Mouse (Mus musculus) adrenal gland (tissue): ENCODE measurements around the gene Treml4.
"Not testable (repeated sequence)": the region's sequence is repeated elsewhere in the genome, so short reads cannot be mapped to it uniquely, and the experiment has no call there.

Source experiments
- intact Hi-C: fragments of 180-260 bp; cut with DNase I; formaldehyde crosslinking; loops from one replicate; pipeline ENCODE4 v1.15.1; 2025

The Treml4 gene

DNA sequence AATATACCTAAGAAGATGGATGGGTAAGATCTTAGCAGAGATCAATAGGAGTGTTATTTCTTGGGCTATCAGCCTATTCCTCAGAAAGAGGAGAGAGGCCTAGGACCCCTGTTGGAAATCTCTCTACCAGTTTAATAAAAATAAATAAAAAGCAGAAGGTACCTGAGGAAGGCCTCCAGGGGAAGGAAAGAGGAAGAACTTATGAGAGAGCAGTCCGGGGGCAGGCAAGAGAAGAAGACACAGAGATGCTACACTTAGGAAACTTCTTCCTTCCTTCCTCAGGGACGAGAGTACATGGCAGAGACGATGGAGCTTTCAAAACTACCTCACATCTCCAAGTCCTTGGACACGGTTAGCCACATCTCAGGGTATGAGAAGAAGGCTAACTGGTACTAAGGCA lies 10.0 kb downstream of the Treml4 start:
- intact Hi-C loops, result no loop called here

DNA sequence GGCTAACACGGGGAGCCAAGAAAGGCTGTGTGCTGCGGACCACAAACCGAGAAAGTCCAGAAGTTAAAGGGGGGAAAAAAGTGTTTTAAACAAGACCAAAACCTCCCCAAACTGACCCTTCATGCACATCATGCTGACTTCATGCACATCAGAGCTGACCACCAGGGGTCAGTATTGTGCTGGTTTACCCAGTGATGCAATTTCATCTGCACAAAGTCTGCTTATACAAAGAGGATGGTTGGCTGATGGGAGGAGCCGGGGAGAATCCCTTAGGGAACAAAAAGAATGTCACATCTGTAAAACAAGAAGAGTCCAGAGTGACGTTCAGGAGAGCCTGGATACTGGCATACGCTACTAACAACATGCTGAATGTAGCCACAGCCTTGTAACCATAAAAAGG lies 10.8 kb downstream of the Treml4 start:
- intact Hi-C loops, result loop anchor here (1.0 kb wide), 1 partner anchor 62 kb away; no protein-coding TSS in a partner anchor

DNA sequence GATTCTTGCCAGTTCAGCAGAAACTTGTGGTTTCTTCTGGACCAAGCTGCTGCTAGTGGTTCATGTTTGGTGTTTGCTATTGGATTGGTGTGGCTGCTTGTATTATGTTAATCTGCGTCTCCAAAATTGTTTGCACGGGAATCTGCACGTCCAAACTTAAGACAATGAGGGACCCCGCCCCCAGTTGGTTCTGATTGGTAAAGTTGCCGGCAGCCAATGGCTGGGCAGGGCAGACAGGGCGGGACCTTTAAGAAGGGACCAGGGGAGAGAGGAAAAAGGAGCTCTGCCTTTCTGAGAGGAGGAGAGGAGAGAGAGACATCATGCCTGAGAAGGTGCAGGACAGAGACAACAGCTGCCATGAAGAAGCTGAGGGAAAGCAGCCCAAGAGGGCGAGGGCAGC lies 11.6 kb downstream of the Treml4 start:
- intact Hi-C loops, result loop anchor here (1.0 kb wide), 1 partner anchor 62 kb away; no protein-coding TSS in a partner anchor

DNA sequence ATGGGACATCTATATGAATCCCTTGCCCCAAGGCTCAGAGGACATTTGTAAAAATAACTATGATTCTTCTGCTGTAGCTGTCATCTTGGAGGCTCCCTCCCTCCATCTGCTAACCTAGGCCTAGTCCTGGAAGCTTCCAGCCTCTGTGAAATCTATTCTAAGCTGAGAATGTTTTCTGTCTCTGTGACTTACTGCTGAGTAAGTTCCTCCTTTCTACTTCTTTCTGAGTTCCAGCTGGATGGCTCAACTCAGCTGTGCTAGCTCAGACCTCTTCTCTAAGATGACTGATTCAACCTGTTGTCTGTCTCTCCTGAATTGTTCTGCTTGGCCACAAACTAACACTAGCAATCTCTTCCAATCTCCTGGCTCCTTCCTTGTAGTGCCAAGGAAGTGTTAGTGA lies 14.3 kb downstream of the Treml4 start:
- intact Hi-C loops, result no loop called here

DNA sequence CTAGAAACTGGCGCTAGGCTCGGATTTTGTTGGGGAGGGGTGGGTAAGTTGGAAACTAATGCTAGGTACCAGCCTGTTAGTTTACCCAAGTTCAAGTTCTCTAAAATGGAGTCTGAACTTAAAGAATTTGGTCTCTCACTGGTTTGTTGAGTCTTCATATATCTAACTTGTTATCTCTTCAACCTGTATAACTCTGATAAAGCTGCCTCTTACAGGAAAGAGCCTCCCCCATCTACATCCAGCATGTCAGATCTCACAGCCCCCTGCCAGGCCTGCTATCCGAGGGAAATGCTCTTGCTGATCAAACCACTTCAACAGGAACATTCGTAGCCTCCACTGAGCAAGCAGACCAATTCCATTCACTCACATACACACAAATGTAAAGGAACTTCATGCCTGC lies 14.9 kb downstream of the Treml4 start:
- intact Hi-C loops, result no loop called here

DNA sequence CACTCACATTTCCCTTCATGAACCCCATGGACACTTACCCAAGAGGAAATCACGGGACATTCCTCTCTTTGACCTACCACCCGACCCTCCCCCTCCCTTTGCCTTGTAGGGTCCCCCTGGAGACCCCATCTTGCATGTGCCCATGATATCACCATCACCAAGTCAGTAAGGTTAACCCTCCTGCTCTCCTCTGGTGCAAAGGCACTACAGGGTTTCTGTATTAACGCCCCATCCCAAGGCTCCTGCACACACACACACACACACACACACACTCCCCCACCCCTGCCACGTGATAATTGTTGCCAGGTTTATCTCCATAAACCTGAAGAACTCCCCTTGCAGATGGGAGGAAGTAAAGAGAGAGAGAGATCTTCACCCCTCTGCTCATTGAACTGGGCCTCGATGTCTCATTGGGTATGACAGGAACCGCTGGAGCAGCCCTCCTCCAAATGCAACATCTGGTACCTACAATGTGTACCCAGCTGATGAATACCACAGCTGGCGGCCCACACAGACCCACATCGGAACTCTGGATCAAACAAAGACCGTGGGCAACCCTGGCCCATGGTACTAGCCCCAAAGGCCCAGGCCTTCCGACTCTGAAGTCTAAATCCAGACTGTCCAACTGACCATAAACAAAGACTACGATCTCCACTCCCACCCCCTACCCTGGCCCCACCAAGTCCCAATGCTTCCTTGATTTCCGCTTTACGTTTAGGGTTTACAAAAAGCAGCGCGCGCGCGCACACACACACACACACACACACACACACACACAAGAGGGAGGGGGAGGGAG lies 17.0 kb downstream of the Treml4 start:
- intact Hi-C loops, result no loop called here

DNA sequence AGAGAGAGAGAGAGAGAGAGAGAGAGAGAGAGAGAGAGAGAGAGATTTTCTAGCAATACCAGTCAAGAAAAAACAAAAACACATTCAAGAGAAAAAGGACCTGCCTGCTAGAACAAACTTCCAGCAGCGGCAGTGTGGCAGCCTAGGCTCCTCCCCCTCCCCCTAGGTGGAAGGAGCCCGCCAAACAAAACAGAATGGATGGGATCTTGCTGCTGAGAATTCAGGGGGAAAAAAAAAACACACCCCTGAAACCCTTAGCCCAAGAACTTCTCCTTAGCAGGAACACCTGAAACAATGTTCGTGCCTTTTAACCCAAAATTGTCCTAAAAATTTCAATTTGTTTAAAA lies 17.6 kb downstream of the Treml4 start:
- intact Hi-C loops, result no loop called here

DNA sequence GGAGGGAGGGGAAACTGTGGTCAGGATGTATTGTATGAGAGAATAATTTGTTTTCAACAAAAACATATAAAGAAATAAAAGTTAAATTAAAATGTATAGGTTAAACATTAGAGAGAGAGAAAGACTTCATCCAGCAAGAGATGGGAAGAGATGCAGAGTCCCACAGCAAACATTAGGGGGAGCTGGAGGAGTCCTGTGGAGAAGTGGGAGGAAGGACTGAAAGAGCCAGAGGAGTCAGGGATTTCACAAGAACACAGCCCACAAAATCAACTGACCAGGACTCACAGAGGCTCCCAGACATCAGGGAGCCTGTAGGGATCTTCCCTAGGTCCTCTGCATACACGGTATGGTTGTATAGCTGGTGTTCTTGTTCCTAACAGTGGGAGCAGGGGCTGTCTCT lies 22.7 kb downstream of the Treml4 start:
- intact Hi-C loops, result no loop called here

DNA sequence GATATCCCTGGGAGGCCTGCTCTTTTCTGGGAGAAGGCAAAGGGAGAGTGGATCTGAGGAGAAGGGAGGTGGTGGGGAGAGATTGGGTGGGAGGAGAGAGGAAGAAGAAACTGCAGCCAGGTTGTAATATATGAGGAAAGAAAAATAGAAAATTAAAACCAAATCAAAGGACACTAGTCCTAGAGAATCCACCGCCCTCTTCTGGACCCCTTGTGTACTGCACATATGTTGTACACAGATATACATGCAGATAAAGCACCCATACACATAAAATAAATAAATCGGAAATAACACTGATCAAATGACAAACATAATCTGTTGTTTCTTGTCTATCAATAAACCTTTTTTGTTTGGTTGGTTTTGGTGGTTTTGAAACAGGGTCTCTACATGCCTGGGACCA lies 23.2 kb downstream of the Treml4 start:
- intact Hi-C loops, result no loop called here

DNA sequence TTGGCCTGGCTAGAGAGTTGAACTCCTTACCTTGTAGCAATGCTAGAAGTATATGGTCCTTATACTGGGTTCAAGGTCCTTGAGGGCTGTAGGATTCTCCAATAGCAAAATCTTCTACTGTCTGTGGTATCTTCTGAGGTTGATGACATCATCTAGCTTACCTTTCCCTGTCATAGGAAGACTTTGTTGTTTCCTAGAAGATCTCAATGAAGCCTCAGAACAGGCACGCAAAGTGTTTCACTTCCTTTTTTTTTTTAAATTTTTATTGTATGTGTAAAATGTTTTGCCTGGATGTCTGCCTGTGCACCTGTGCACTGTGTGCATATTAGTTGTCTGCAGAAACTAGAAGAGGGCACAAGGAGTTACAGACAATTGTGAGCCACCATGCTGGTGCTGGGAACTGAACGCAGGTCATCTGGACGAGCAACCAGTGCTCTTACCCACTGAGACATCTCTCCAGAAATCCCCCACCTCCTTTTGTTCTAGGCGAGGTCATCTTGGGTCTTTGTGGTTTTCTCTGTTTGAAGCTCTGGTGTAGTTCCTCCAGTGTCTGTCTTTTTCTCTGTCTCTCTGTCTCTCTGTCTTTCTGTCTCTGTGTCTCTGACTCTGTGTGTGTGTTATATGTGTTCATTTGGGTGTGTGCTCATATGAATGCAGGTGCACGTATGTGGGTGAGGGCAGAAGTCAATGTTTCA lies 29.6 kb downstream of the Treml4 start:
- intact Hi-C loops, result no loop called here

DNA sequence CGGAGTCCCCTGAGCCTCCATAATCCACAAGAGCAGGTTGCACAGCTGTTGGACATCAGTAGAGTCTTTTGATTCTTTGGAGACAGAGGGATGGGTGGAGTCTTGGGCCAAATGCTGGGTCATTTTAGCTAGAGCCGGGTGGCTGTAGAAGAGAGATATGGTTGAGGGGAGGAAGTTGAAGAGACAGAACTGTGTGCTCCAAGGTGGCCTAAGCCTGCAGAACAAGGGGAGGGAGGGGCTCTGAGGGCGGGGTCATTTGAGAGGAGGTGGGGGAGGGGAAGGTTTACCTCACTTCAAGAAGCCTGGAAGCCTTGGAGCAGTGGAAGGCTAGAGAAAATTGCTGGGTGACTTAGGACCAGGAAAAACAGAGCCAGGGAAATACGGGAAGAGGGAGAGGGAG lies 35.1 kb downstream of the Treml4 start, which contains the start of gene Treml2:
Treml2 (plus strand) TSS at position 296 of the 400 bp plus-strand sequence.
- intact Hi-C loops, result no loop called here

DNA sequence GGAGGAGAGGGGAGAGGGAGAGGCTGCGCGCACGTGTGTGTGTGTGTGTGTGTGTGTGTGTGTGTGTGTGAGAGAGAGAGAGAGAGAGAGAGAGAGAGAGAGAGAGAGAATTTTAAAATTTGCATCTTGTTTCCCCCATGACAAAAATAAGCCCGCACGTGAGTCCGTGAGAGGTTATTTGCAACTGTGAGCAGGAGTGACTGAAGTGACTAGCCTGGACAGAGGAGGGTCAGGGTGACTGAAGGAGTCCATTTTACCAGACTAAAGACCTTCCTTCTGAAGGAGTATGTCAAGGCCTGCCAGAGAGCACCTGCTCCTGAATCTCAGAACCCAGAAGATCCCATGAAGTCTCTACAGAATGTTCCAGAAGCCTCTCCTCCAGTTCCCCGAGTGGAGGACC lies 35.7 kb downstream of the Treml4 start:
- intact Hi-C loops, result no loop called here

DNA sequence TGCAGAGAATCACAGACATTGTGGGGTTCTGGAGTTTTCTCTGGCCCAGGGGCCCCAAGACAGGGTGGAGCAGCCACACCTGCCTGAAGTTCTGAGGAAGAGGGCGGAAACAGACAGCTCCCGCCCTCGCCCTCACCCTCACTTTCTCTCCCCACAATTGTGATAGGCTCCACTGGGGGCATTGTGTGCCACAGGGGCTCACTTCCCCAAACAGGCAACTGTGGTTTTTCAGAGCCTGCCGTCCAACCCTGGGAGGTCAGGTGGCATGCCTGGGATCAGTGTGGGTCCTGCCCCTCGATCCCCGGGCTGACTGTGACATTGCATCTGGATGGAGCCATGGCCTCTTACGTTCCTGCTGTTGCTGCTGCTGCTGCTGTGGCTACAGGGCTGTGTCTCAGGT lies 36.1 kb downstream of the Treml4 start:
- intact Hi-C loops, result no loop called here

DNA sequence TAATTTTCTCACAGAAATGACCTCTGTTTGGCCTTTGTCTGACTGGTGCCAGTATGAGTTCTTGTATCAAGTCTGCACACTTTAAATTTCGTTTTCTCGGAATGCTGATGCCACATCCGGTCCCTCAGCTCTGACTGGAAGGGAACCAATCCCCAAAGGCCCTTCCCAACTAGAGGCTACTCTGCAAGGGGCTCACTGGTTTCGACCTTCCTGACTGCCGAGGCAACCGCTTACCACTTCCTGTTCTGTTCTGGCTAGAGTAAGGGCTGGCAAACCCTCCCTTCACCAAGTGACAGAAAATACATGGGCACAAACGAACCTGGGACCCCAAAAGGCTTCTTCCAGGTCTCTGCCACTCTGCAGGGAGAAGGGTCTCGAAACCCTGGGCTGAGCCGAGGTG lies 36.8 kb downstream of the Treml4 start:
- intact Hi-C loops, result no loop called here

DNA sequence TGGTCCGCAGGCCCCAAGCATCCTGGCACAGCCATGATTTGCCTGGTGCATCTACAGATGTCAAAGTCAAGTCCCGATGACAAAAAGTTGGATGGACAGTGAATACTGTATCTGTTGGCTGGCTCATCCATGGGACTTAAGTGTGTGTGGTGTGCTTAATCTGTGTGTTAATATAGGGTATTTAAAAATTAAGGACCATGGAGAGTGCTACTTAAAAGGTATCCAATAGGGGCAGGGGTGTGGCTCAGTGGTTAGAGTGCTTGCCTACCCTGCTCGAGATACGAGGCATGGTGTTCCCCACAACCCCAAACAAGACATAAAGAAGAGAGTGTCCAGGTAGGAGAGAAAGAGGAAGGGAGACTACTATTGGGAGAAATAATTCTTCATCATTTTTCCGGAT lies 37.7 kb downstream of the Treml4 start:
- intact Hi-C loops, result no loop called here

DNA sequence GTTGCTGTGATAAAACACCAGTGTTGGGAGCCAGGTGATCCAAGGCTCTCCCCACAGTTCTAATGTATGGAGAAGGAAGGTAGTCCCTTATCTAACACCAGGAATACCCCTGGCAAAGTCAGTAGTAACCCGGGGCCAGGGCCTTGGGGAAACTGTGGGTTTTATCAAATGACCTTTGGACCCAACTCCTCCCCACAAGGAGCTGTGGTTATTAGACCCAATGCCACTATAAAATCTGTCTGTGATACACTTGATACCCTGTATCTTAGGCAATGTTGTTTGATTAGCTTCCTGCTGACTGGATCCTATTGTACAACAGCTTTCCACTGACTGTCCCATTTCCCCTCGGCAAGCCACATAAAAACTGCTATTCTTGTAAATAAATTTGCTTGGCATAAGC lies 48.0 kb downstream of the Treml4 start:
- intact Hi-C loops, result no loop called here

DNA sequence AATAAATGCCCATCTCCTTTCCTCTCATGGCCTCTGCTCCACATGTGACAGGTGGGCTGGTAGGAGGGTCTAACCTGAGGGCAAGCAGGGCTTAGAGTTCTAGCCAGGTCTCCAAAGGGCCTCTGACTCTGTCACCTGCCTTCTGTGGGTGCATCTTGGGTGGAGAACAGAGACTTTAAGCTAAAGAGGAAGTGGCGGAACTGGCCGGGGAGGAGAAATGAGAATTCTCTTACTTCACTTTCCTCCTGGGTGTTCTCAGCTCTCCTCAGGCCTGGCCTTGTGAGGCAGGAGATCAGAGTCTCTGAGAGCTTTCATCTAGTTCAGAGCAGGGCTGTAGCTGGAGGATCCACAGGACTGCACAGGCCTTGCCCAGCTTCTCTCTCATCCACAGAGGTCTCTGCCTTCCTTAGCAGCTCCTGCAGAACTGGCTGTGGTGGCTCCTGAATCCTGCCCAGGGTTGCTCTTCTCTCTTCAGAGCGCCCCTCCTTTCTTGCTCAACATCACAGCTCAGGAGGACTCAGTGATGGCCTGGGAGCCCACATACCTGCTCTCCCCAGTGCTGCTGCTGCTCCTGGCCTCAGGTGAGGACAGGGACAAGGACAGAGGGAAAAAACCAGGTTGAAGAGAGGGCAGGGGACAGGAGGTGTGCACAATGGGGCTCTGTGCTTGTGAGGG lies 51.9 kb downstream of the Treml4 start, which contains the start of gene B430306N03Rik:
B430306N03Rik (plus strand) TSS at position 237 of the 675 bp plus-strand sequence.
- intact Hi-C loops, result not testable (repeated sequence)

DNA sequence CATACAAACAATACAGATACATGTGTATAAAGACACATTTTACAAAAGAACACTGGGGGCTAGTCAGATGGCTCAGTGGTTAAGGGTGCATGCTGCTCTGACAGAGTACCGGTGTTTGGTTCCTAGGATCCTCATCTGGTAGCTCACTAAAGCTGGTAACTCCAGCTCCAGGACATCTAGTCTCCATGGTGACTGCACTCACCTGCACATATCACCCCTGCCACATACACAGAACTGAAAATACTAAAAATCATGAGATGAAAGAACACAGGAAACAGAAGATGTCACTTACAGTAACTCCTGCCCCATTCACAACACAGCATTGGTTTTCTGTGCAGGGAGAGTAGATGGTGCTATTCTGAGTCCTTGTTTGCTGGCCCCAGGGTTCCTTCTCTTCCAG lies 54.6 kb downstream of the Treml4 start:
- intact Hi-C loops, result no loop called here

DNA sequence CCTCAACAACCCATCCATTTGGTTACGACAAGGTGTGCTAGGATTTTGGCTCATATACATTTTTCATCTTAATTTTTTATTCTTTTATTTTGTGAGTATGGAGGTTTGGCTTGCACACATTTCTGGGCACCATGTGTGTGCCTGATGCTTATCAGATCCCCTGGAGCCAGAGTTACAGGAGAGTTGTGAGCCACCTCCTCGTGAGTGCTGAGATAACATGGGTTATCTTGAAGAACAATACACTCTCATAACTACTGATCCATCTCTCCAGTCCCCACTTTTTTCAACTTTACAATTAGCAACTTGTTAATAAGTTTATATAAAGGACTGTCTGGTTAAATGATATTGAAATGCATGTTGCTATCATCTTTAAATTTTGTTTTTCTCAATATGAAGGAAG lies 57.2 kb downstream of the Treml4 start:
- intact Hi-C loops, result no loop called here

DNA sequence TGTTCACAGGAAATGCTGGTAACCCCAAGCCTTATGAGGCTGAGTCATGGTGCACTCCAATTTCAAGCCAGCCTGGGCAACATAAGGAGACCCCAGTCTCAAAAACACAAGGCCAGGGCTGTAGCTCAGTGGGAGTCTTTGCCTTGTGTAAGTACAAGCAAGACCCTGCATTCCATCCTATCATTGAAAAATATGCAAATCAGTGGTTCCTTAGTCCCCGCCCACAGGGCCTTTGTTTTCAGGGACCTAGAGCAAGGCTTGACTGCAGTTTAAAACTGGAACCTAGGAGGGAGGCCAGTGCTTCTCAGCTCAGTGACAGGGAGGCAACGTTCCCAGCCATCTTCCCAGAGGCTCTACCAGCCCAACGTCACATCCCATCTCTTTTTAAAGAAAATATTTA lies 59.1 kb downstream of the Treml4 start:
- intact Hi-C loops, result no loop called here

DNA sequence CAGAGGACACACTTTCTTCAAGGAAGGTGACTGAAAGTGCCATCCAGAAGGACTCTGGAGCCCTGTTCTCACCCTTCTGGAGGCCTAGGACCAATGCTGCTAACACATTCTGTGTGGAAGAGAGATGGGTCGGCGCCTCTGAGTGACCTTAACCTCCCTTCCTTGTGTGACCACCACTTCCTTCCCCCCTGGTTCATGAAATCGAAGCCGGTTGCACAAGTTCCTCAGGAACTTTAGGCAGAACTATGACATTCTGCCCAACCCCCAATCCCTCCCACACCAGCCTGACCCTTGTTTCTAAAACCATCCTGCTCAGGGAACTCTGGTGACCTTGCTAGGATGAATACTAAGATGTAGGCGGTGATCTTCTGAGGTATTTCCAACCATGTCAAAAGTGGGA lies 60.2 kb downstream of the Treml4 start:
- intact Hi-C loops, result no loop called here
